Mouse (Mus musculus): ENCODE data around the gene Tbkbp1. TPM values are rescaled to one million over a fixed set of nuclear protein-coding genes. Genes with fewer than 3 reads are reported as not detected.

Tbkbp1 gene
- polyA plus RNA-seq, 1 experiment, result 10.4 TPM

- TF ChIP-seq CTCF (conservative IDR thresholded peaks at IDR 0.05; ENCODE audit: insufficient read depth, insufficient read length, low read depth, low read length) (no peak), POLR2A (IDR thresholded peaks at IDR 0.05; ENCODE audit: low read depth, low read length) (no peak)
- Histone ChIP-seq H3K36me3 (ENCODE audit: control insufficient read depth, insufficient read depth, low read length) (peaks cover 14% of the 10 kb centered on the region), H3K4me3 (ENCODE audit: insufficient read depth, low read depth, low read length) (no peak overlapping the region), H3K27ac (ENCODE audit: insufficient read depth, low read depth, low read length) (no peak overlapping the region), H3K27me3 (replicated peaks; ENCODE audit: control insufficient read depth, insufficient read depth, low read length) (no peaks in the 10 kb centered on the region), H3K4me1 (ENCODE audit: control insufficient read depth, insufficient read depth, low read length) (no peaks in the 10 kb centered on the region)
- no peak for DNase-seq
- 80% methylated on average over 6 of the region's 6 CpGs for WGBS
Observed at GRCm38 (mm10) chr11:97160341-97160740, 9.0 kb upstream of the Tbkbp1 start.

- no peak overlapping the region for H3K27ac ChIP-seq (ENCODE audit: insufficient read depth, low read depth, low read length)
- H3K4me3 ChIP-seq (ENCODE audit: insufficient read depth, low read depth, low read length), result no peak overlapping the region
- peaks cover 2% of the 10 kb centered on the region; the same call in 1 of the 2 replicates for H3K36me3 ChIP-seq (ENCODE audit: control insufficient read depth, insufficient read depth, low read length)
- H3K4me1 ChIP-seq (ENCODE audit: control insufficient read depth, insufficient read depth, low read length), result no peaks in the 10 kb centered on the region
- TF ChIP-seq CTCF (conservative IDR thresholded peaks at IDR 0.05; ENCODE audit: insufficient read depth, insufficient read length, low read depth, low read length), result no peak
- no peak for TF ChIP-seq POLR2A (IDR thresholded peaks at IDR 0.05; ENCODE audit: low read depth, low read length)
- no peak for DNase-seq
- WGBS, result 80% methylated on average over 7 of the region's 7 CpGs
- no peaks in the 10 kb centered on the region for H3K27me3 ChIP-seq (replicated peaks; ENCODE audit: control insufficient read depth, insufficient read depth, low read length)
Observed at GRCm38 (mm10) chr11:97156999-97157398, 5.7 kb upstream of the Tbkbp1 start.

GRCm38 (mm10) chr11:97152662-97153287 is 1.5 kb upstream of the Tbkbp1 start:
- no peaks in the 10 kb centered on the region for H3K36me3 ChIP-seq (ENCODE audit: control insufficient read depth, insufficient read depth, low read length)
- no peaks in the 10 kb centered on the region; the same call in 1 of the 2 replicates for H3K27me3 ChIP-seq (replicated peaks; ENCODE audit: control insufficient read depth, insufficient read depth, low read length)
- 55% methylated on average over 10 of the region's 10 CpGs for WGBS
- no peak overlapping the region for H3K27ac ChIP-seq (ENCODE audit: insufficient read depth, low read depth, low read length)
- TF ChIP-seq CTCF (conservative IDR thresholded peaks at IDR 0.05; ENCODE audit: insufficient read depth, insufficient read length, low read depth, low read length) (no peak), POLR2A (IDR thresholded peaks at IDR 0.05; ENCODE audit: low read depth, low read length) (no peak)
- H3K4me3 ChIP-seq (ENCODE audit: insufficient read depth, low read depth, low read length), result no peak overlapping the region
- no peak for DNase-seq
- no peaks in the 10 kb centered on the region for H3K4me1 ChIP-seq (ENCODE audit: control insufficient read depth, insufficient read depth, low read length)

GRCm38 (mm10) chr11:97152023-97152426 is 730 bp upstream of the Tbkbp1 start:
- Histone ChIP-seq H3K4me1 (ENCODE audit: control insufficient read depth, insufficient read depth, low read length) (no peaks in the 10 kb centered on the region), H3K27ac (ENCODE audit: insufficient read depth, low read depth, low read length) (no peak overlapping the region), H3K4me3 (ENCODE audit: insufficient read depth, low read depth, low read length) (no peak overlapping the region), H3K27me3 (replicated peaks; ENCODE audit: control insufficient read depth, insufficient read depth, low read length) (no peaks in the 10 kb centered on the region; the same call in 1 of the 2 replicates), H3K36me3 (ENCODE audit: control insufficient read depth, insufficient read depth, low read length) (no peaks in the 10 kb centered on the region)
- TF ChIP-seq CTCF (conservative IDR thresholded peaks at IDR 0.05; ENCODE audit: insufficient read depth, insufficient read length, low read depth, low read length), result no peak
- TF ChIP-seq POLR2A (IDR thresholded peaks at IDR 0.05; ENCODE audit: low read depth, low read length), result no peak
- DNase-seq, result peak; percentile 53
- WGBS, result 4% methylated on average over 11 of the region's 11 CpGs

- Histone ChIP-seq H3K4me3 (ENCODE audit: insufficient read depth, low read depth, low read length) (peak overlapping the region; percentile 77), H3K4me1 (ENCODE audit: control insufficient read depth, insufficient read depth, low read length) (no peaks in the 10 kb centered on the region), H3K36me3 (ENCODE audit: control insufficient read depth, insufficient read depth, low read length) (no peaks in the 10 kb centered on the region), H3K27ac (ENCODE audit: insufficient read depth, low read depth, low read length) (peak overlapping the region; percentile 83), H3K27me3 (replicated peaks; ENCODE audit: control insufficient read depth, insufficient read depth, low read length) (no peaks in the 10 kb centered on the region; the same call in 1 of the 2 replicates)
- DNase-seq, result peak; percentile 65
- under 1% methylated on average over 86 of the region's 102 CpGs for WGBS
- no peak for TF ChIP-seq POLR2A (IDR thresholded peaks at IDR 0.05; ENCODE audit: low read depth, low read length)
- TF ChIP-seq CTCF (conservative IDR thresholded peaks at IDR 0.05; ENCODE audit: insufficient read depth, insufficient read length, low read depth, low read length), result no peak
Observed at GRCm38 (mm10) chr11:97150411-97151330, 624 bp downstream of the Tbkbp1 start.

- H3K4me3 ChIP-seq (ENCODE audit: insufficient read depth, low read depth, low read length), result peak overlapping the region; percentile 77
- 7% methylated on average over 14 of the region's 14 CpGs for WGBS
- H3K27ac ChIP-seq (ENCODE audit: insufficient read depth, low read depth, low read length), result peak overlapping the region; percentile 88
- peak; percentile 92 for DNase-seq
- TF ChIP-seq CTCF (conservative IDR thresholded peaks at IDR 0.05; ENCODE audit: insufficient read depth, insufficient read length, low read depth, low read length) (no peak), POLR2A (IDR thresholded peaks at IDR 0.05; ENCODE audit: low read depth, low read length) (no peak)
- H3K27me3 ChIP-seq (replicated peaks; ENCODE audit: control insufficient read depth, insufficient read depth, low read length), result no peaks in the 10 kb centered on the region; the same call in 1 of the 2 replicates
- no peaks in the 10 kb centered on the region for H3K36me3 ChIP-seq (ENCODE audit: control insufficient read depth, insufficient read depth, low read length)
- H3K4me1 ChIP-seq (ENCODE audit: control insufficient read depth, insufficient read depth, low read length), result no peaks in the 10 kb centered on the region
Observed at GRCm38 (mm10) chr11:97149995-97150410, 1.3 kb downstream of the Tbkbp1 start.

GRCm38 (mm10) chr11:97149026-97149425 is 2.3 kb downstream of the Tbkbp1 start:
- peak overlapping the region; percentile 57 for H3K4me3 ChIP-seq (ENCODE audit: insufficient read depth, low read depth, low read length)
- DNase-seq, result no peak
- 49% methylated on average over 9 of the region's 9 CpGs for WGBS
- H3K36me3 ChIP-seq (ENCODE audit: control insufficient read depth, insufficient read depth, low read length), result no peaks in the 10 kb centered on the region
- no peaks in the 10 kb centered on the region for H3K4me1 ChIP-seq (ENCODE audit: control insufficient read depth, insufficient read depth, low read length)
- no peak overlapping the region for H3K27ac ChIP-seq (ENCODE audit: insufficient read depth, low read depth, low read length)
- no peaks in the 10 kb centered on the region; the same call in 1 of the 2 replicates for H3K27me3 ChIP-seq (replicated peaks; ENCODE audit: control insufficient read depth, insufficient read depth, low read length)
- TF ChIP-seq POLR2A (IDR thresholded peaks at IDR 0.05; ENCODE audit: low read depth, low read length) (no peak), CTCF (conservative IDR thresholded peaks at IDR 0.05; ENCODE audit: insufficient read depth, insufficient read length, low read depth, low read length) (no peak)
